Mouse (Mus musculus): ENCODE measurements around the gene Hist1h2ag. TPM values are rescaled to one million over a fixed set of nuclear protein-coding genes. Genes with fewer than 3 reads are reported as not detected.

The Hist1h2ag gene
- 6.1 and 6.9 TPM in 2 replicates for polyA plus RNA-seq (2012; rRNA removed)

GRCm38 (mm10) chr13:22042568-22043502, at the start of gene Hist1h2ag, which contains the start of gene Hist1h2bj:
TSS of gene Hist1h2ag (minus strand) at chr13:22042944.
TSS of gene Hist1h2bj (plus strand) at chr13:22043214.

GRCm38 (mm10) chr13:22084140-22084539, 41.4 kb upstream of the Hist1h2ag start, which contains the start of gene Vmn1r188:
TSS of gene Vmn1r188 (plus strand) at chr13:22084440.

GRCm38 (mm10) chr13:22041142-22041536, 1.6 kb downstream of the Hist1h2ag start, which contains the start of gene Hist1h4i:
TSS of gene Hist1h4i (minus strand) at chr13:22041362.

GRCm38 (mm10) chr13:22035267-22036148, 7.2 kb downstream of the Hist1h2ag start, which contains the start of the genes Hist1h2ah and Hist1h2bk:
TSS of gene Hist1h2ah (minus strand) at chr13:22035568.
TSS of gene Hist1h2bk (plus strand) at chr13:22035870.

GRCm38 (mm10) chr13:22009642-22010041, 33.1 kb downstream of the Hist1h2ag start, which contains the start of gene Prss16:
TSS of gene Prss16 (minus strand) at chr13:22009742.

Other genes starting within 250 kb of the Hist1h2ag start
- 1.2 and 3.8 TPM in 2 replicates for gene Hist1h2bq, start 232.7 kb downstream of the Hist1h2ag start, polyA plus RNA-seq (2012; rRNA removed)
- gene Hist1h2ao, start 232.5 kb downstream of the Hist1h2ag start, polyA plus RNA-seq (2012; rRNA removed) = not detected in 2 replicates
- gene Hist1h4m, start 231.2 kb downstream of the Hist1h2ag start, polyA plus RNA-seq (2012; rRNA removed) = not detected in 2 replicates
- 7.9 and 9.3 TPM in 2 replicates for gene Hist1h4n, start 210.7 kb downstream of the Hist1h2ag start, polyA plus RNA-seq (2012; rRNA removed)
- 8.6 and 10.7 TPM in 2 replicates for gene Hist1h2ap, start 209.4 kb downstream of the Hist1h2ag start, polyA plus RNA-seq (2012; rRNA removed)
- 1.7 and 2.6 TPM in 2 replicates for gene Hist1h2br, start 209.2 kb downstream of the Hist1h2ag start, polyA plus RNA-seq (2012; rRNA removed)
- gene Zfp184, start 97.8 kb downstream of the Hist1h2ag start, polyA plus RNA-seq (2012; rRNA removed) = 12.3 and 13.4 TPM in 2 replicates
- gene Pom121l2, start 61.8 kb downstream of the Hist1h2ag start, polyA plus RNA-seq (2012; rRNA removed) = 0.03 and 0.04 TPM in 2 replicates
- not detected in 2 replicates for gene Prss16, start 33.2 kb downstream of the Hist1h2ag start, polyA plus RNA-seq (2012; rRNA removed)
- gene Hist1h2ah, start 7.4 kb downstream of the Hist1h2ag start, polyA plus RNA-seq (2012; rRNA removed) = 0.89 and 1.4 TPM in 2 replicates
- gene Hist1h2bk, start 7.1 kb downstream of the Hist1h2ag start, polyA plus RNA-seq (2012; rRNA removed) = 2.4 and 3.9 TPM in 2 replicates
- gene Hist1h4i, start 1.6 kb downstream of the Hist1h2ag start, polyA plus RNA-seq (2012; rRNA removed) = 7.9 and 9.4 TPM in 2 replicates
- 3.2 and 4.0 TPM in 2 replicates for gene Hist1h2bj, start 270 bp upstream of the Hist1h2ag start, polyA plus RNA-seq (2012; rRNA removed)
- gene Vmn1r188, start 41.5 kb upstream of the Hist1h2ag start, polyA plus RNA-seq (2012; rRNA removed) = 0.01 TPM in 2 replicates
- gene Vmn1r189, start 62.9 kb upstream of the Hist1h2ag start, polyA plus RNA-seq (2012; rRNA removed) = not detected in 2 replicates
- gene Vmn1r191, start 141.0 kb upstream of the Hist1h2ag start, polyA plus RNA-seq (2012; rRNA removed) = not detected in 2 replicates
- not detected in 2 replicates for gene Vmn1r192, start 148.2 kb upstream of the Hist1h2ag start, polyA plus RNA-seq (2012; rRNA removed)
- not detected in 2 replicates for gene Vmn1r193, start 180.2 kb upstream of the Hist1h2ag start, polyA plus RNA-seq (2012; rRNA removed)
- gene Vmn1r194, start 201.3 kb upstream of the Hist1h2ag start, polyA plus RNA-seq (2012; rRNA removed) = not detected in 2 replicates
- not detected in 2 replicates for gene Vmn1r195, start 227.6 kb upstream of the Hist1h2ag start, polyA plus RNA-seq (2012; rRNA removed)
- not detected in 2 replicates for gene Vmn1r196, start 247.0 kb upstream of the Hist1h2ag start, polyA plus RNA-seq (2012; rRNA removed)

Measured in central nervous system, embryonic 18 days (tissue).